In the genomic region with DNA sequence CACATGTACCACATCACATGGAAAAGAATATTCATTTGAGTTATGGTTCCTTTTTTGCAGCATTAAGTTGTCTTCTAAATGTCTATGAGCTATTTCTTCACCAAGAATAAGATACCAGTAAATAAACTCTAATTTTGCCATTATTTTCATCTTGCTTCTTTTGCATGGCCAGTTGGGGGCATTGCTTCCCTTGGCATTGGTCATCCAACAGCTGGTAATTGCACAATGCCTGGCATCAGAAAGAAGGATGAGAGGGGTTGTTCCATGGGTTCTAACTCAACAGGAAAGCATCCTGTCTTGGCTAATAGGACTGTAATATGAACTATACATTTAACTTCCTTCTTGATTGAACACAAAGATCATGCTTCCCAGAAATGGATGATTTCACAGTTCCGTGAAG, we compare ENCODE assay signal across 16 mouse cellular contexts.
DNase-seq lines count a peak whose midpoint lies in the region; ATAC-seq and TF ChIP-seq lines count a peak whose summit lies in the region.
"Had no signal": no experiment of that assay in that cellular context is flagged by ENCODE, and none has a peak within 500 bp of the region (broad histone marks: within the 10 kb centered on the region; RNA-seq: fewer than 3 reads in every experiment).

No protein-coding gene starts in this region.

- H3K9ac ChIP-seq in heart, embryonic 12.5 days = no peak overlapping the region
- H3K9ac ChIP-seq in liver, postnatal 0 days (replicated peaks) = no peak overlapping the region
- H3K9ac ChIP-seq: forebrain, embryonic 13.5 days; midbrain, embryonic 13.5 days; neural tube, embryonic 13.5 days had no signal

- DNase-seq in heart, postnatal 4 days = peak; percentile 10
- DNase-seq in liver, postnatal 0 days = no peak
- no peak for DNase-seq in liver
- peak; percentile 5 for DNase-seq in adrenal gland, postnatal 25 days
- DNase-seq: cerebellum, postnatal 36 days; gastrocnemius, postnatal 36 days; layer of hippocampus, adult 9-11 months; retina, postnatal 1 day had no signal

- no peak overlapping the region for H3K4me2 ChIP-seq in heart, embryonic 12.5 days
- no peak overlapping the region for H3K4me2 ChIP-seq in liver, postnatal 0 days (ENCODE audit: low read depth, low read length)
- H3K4me2 ChIP-seq: forebrain, embryonic 13.5 days; midbrain, embryonic 13.5 days; neural tube, embryonic 13.5 days had no signal

- TF ChIP-seq CTCF in liver, postnatal 0 days (IDR thresholded peaks at IDR 0.05; ENCODE audit: low read depth) = peak; percentile 47

- H3K27ac ChIP-seq in heart, embryonic 12.5 days (ENCODE audit: poor library complexity, severe bottlenecking) = no peak overlapping the region
- no peak overlapping the region for H3K27ac ChIP-seq in liver, postnatal 0 days (ENCODE audit: low read depth)
- H3K27ac ChIP-seq: forebrain, embryonic 13.5 days; limb, embryonic 10.5 days; midbrain, embryonic 13.5 days; neural tube, embryonic 13.5 days had no signal

- H3K36me3 ChIP-seq in heart, embryonic 12.5 days = no peaks in the 10 kb centered on the region
- no peaks in the 10 kb centered on the region for H3K36me3 ChIP-seq in liver, postnatal 0 days (replicated peaks; ENCODE audit: insufficient read depth, low read length)
- H3K36me3 ChIP-seq: limb, embryonic 10.5 days; midbrain, embryonic 13.5 days; neural tube, embryonic 13.5 days had no signal

- no peak for ATAC-seq in heart, embryonic 12.5 days (ENCODE audit: insufficient number of reproducible peaks, low FRiP score)
- ATAC-seq in liver, postnatal 0 days = no peak
- ATAC-seq in granulocyte monocyte progenitor cell, adult 5-6 weeks (replicated peaks; ENCODE audit: poor library complexity, severe bottlenecking) = peak; percentile 73
- no peak for ATAC-seq in monocyte, adult 5-6 weeks (replicated peaks; ENCODE audit: insufficient number of reproducible peaks, low FRiP score, low TSS enrichment, poor library complexity, severe bottlenecking)
- ATAC-seq: forebrain, embryonic 13.5 days; intestine, embryonic 16.5 days; midbrain, embryonic 13.5 days had no signal

- WGBS in heart, embryonic 12.5 days = 87% methylated on average over 1 of the region's 1 CpGs
- WGBS in liver, postnatal 0 days (ENCODE audit: insufficient replicate concordance) = 92% methylated on average over 1 of the region's 1 CpGs

- 0 out of 2 replicates have a peak, but pooled peaks cover 4% of the 10 kb centered on the region for H3K4me1 ChIP-seq in heart, embryonic 12.5 days (replicated peaks)
- no peaks in the 10 kb centered on the region for H3K4me1 ChIP-seq in liver, postnatal 0 days (ENCODE audit: insufficient read depth)
- H3K4me1 ChIP-seq: forebrain, embryonic 13.5 days; midbrain, embryonic 13.5 days; neural tube, embryonic 13.5 days had no signal

- H3K4me3 ChIP-seq in heart, embryonic 12.5 days = no peak overlapping the region
- H3K4me3 ChIP-seq in liver, postnatal 0 days (ENCODE audit: low read depth, low read length) = no peak overlapping the region
- H3K4me3 ChIP-seq: forebrain, embryonic 13.5 days; limb, embryonic 10.5 days; midbrain, embryonic 13.5 days; neural tube, embryonic 13.5 days had no signal

- no peaks in the 10 kb centered on the region; the same call in 1 of the 2 replicates for H3K9me3 ChIP-seq in heart, embryonic 12.5 days (replicated peaks)
- no peaks in the 10 kb centered on the region for H3K9me3 ChIP-seq in liver, postnatal 0 days (ENCODE audit: low read length)
- H3K9me3 ChIP-seq: forebrain, embryonic 13.5 days; limb, embryonic 10.5 days; midbrain, embryonic 13.5 days; neural tube, embryonic 13.5 days had no signal

- no peak for TF ChIP-seq EP300 in liver, postnatal 0 days (IDR thresholded peaks at IDR 0.05; ENCODE audit: low read depth)

- no peaks in the 10 kb centered on the region for H3K27me3 ChIP-seq in heart, embryonic 12.5 days (replicated peaks)
- H3K27me3 ChIP-seq in liver, postnatal 0 days (ENCODE audit: insufficient read depth, low read length) = no peaks in the 10 kb centered on the region
- H3K27me3 ChIP-seq: forebrain, embryonic 13.5 days; midbrain, embryonic 13.5 days; neural tube, embryonic 13.5 days had no signal

Comparison
In these comparisons a context has a peak if more than half of its experiments do, and no peak if none do; other contexts are left out.
1. DNase-seq: peak in heart, postnatal 4 days (single experiment) and adrenal gland, postnatal 25 days (single experiment); none in liver, postnatal 0 days (single experiment) and liver (single experiment).